Mouse (Mus musculus) limb, embryonic 14.5 days (tissue): ENCODE results near the gene Kcnq4. TPM values are rescaled to one million over a fixed set of nuclear protein-coding genes. Genes with fewer than 3 reads are reported as not detected.

Experiments
- ATAC-seq: fragments of 200-750 bp; cut with Nextera tagmentation; 2 replicates; pipeline ENCODE4 v1.8.0; 2017; ENCODE audit warnings: low read depth, moderate number of reproducible peaks, moderate TSS enrichment; ENCODE audit not compliant: low FRiP score
- DNase-seq: peaks from one replicate; pipeline ENCODE4 v3.0.0-alpha.2; 2015; ENCODE audit warnings: low spot score
- H3K27ac ChIP-seq: fragments of 300-500 bp; sonication (generic); replicated peaks from 2 replicates; pipeline ENCODE4 v1.5.1; 2014; ENCODE audit warnings: low read depth, mild to moderate bottlenecking, low read length, moderate library complexity, mixed read lengths
- H3K27me3 ChIP-seq: fragments of 300-500 bp; sonication (generic); 2 replicates; pipeline ENCODE4 v1.6.1; 2014; ENCODE audit warnings: low read length, mixed read lengths; ENCODE audit not compliant: control insufficient read depth, insufficient read depth
- H3K36me3 ChIP-seq: fragments of 300-500 bp; sonication (generic); 2 replicates; pipeline ENCODE4 v1.6.1; 2014; ENCODE audit warnings: mild to moderate bottlenecking, low read length, moderate library complexity, mixed read lengths; ENCODE audit not compliant: control insufficient read depth, insufficient read depth
- H3K4me1 ChIP-seq: fragments of 300-500 bp; sonication (generic); 2 replicates; pipeline ENCODE4 v1.6.1; 2014; ENCODE audit warnings: antibody characterized with exemption, low read length, mixed read lengths; ENCODE audit not compliant: control insufficient read depth, insufficient read depth
- H3K4me2 ChIP-seq: fragments of 300-500 bp; sonication (generic); replicated peaks from 2 replicates; pipeline ENCODE4 v1.6.1; 2014; ENCODE audit warnings: low read depth, mild to moderate bottlenecking, low read length, moderate library complexity; ENCODE audit not compliant: severe bottlenecking
- H3K4me3 ChIP-seq: fragments of 300-500 bp; sonication (generic); replicated peaks from 2 replicates; pipeline ENCODE4 v1.5.1; 2014; ENCODE audit warnings: low read length
- H3K9ac ChIP-seq: fragments of 300-500 bp; sonication (generic); 2 replicates; pipeline ENCODE4 v1.6.1; 2014; ENCODE audit warnings: mild to moderate bottlenecking, low read depth, low read length, moderate library complexity; ENCODE audit not compliant: severe bottlenecking
- H3K9me3 ChIP-seq: fragments of 300-500 bp; sonication (generic); 2 replicates; pipeline ENCODE4 v1.6.1; 2016; ENCODE audit warnings: low read length; ENCODE audit not compliant: control insufficient read depth
- POLR2A ChIP-seq: fragments of 200-500 bp; IDR thresholded peaks from 2 replicates; pipeline ENCODE4 v1.8.0; 2012; ENCODE audit warnings: inconsistent platforms, mild to moderate bottlenecking, moderate library complexity, borderline replicate concordance; ENCODE audit not compliant: insufficient read depth, insufficient read length; ENCODE audit errors: extremely low read depth
- WGBS: fragments of 180-500 bp; shearing (Covaris S2); extraction: QIAGEN DNeasy Blood & Tissue Kit; methylation state at CpG from one replicate; pipeline ENCODE4 v1.1.7; 2014; 5-methylcytosine and 5-hydroxymethylcytosine counted together
- polyA plus RNA-seq, 2 experiments: library from polyadenylated mRNA; depleted of rRNA in 1 of 2; stranded (reverse) in 1 of 2; unstranded in 1 of 2; fragments of >200 nt; fragmentation: Nextera tagmentation in 1 of 2; extraction: Ambion mirVana in 1 of 2; gene quantifications; 2 replicates each; pipeline versions ENCODE4 v1.2.1 to v1.2.3; 2012 to 2014

Kcnq4 gene
- polyA plus RNA-seq, 2 experiments = 4.0 to 8.5 TPM

- Histone ChIP-seq H3K4me3 (no peak overlapping the region), H3K9ac (no peak overlapping the region), H3K9me3 (no peaks in the 10 kb centered on the region), H3K4me2 (no peak overlapping the region), H3K4me1 (peaks cover 7% of the 10 kb centered on the region; the same call in 1 of the 2 replicates), H3K27ac (no peak overlapping the region), H3K27me3 (peaks cover 62% of the 10 kb centered on the region), H3K36me3 (no peaks in the 10 kb centered on the region)
- DNase-seq (no peak), ATAC-seq (no peak)
- 40% methylated on average over 10 of the region's 10 CpGs for WGBS
- no peak for TF ChIP-seq POLR2A
Measured at GRCm38 (mm10) chr4:120745731-120746551, 2.5 kb downstream of the Kcnq4 start.

GRCm38 (mm10) chr4:120743636-120744035 is 4.8 kb downstream of the Kcnq4 start:
- no peak overlapping the region for H3K4me3 ChIP-seq
- no peak for TF ChIP-seq POLR2A
- no peak for ATAC-seq
- no peak overlapping the region for H3K9ac ChIP-seq
- H3K27ac ChIP-seq = no peak overlapping the region
- H3K9me3 ChIP-seq = no peaks in the 10 kb centered on the region
- 53% methylated on average over 3 of the region's 3 CpGs for WGBS
- DNase-seq = no peak
- no peak overlapping the region for H3K4me2 ChIP-seq
- H3K36me3 ChIP-seq = no peaks in the 10 kb centered on the region
- H3K27me3 ChIP-seq = peaks cover 43% of the 10 kb centered on the region
- H3K4me1 ChIP-seq = peaks cover 7% of the 10 kb centered on the region; the same call in 1 of the 2 replicates

- TF ChIP-seq POLR2A = no peak
- ATAC-seq = no peak
Measured at GRCm38 (mm10) chr4:120741303-120741702, 7.1 kb downstream of the Kcnq4 start.

GRCm38 (mm10) chr4:120734012-120734622 is 14.3 kb downstream of the Kcnq4 start:
- no peak for TF ChIP-seq POLR2A

More at GRCm38 (mm10) chr4:120741303-120741702, 7.1 kb downstream of the Kcnq4 start:
- H3K4me2 ChIP-seq = no peak overlapping the region
- no peaks in the 10 kb centered on the region for H3K9me3 ChIP-seq
- H3K27me3 ChIP-seq = peaks cover 23% of the 10 kb centered on the region
- H3K4me1 ChIP-seq = 0 out of 2 replicates have a peak, but pooled peaks cover under 1% of the 10 kb centered on the region
- no peaks in the 10 kb centered on the region for H3K36me3 ChIP-seq
- DNase-seq = no peak
- no peak overlapping the region for H3K4me3 ChIP-seq
- WGBS = 75% methylated on average over 6 of the region's 6 CpGs
- H3K27ac ChIP-seq = no peak overlapping the region
- H3K9ac ChIP-seq = no peak overlapping the region

GRCm38 (mm10) chr4:120732737-120733136 is 15.7 kb downstream of the Kcnq4 start:
- Histone ChIP-seq H3K4me3 (no peak overlapping the region), H3K36me3 (no peaks in the 10 kb centered on the region), H3K27me3 (no peaks in the 10 kb centered on the region), H3K4me1 (peaks cover 14% of the 10 kb centered on the region; the same call in 1 of the 2 replicates), H3K27ac (no peak overlapping the region), H3K4me2 (no peak overlapping the region), H3K9me3 (no peaks in the 10 kb centered on the region), H3K9ac (no peak overlapping the region)
- TF ChIP-seq POLR2A = no peak
- ATAC-seq (no peak), DNase-seq (no peak)
- WGBS = 70% methylated on average over 6 of the region's 6 CpGs

More at GRCm38 (mm10) chr4:120734012-120734622, 14.3 kb downstream of the Kcnq4 start:
- 82% methylated on average over 5 of the region's 5 CpGs for WGBS
- Histone ChIP-seq H3K36me3 (no peaks in the 10 kb centered on the region), H3K4me2 (no peak overlapping the region), H3K27me3 (no peaks in the 10 kb centered on the region), H3K4me1 (peaks cover 14% of the 10 kb centered on the region; the same call in 1 of the 2 replicates), H3K9me3 (no peaks in the 10 kb centered on the region), H3K27ac (no peak overlapping the region), H3K9ac (no peak overlapping the region), H3K4me3 (no peak overlapping the region)
- DNase-seq (no peak), ATAC-seq (no peak)
